Mouse (Mus musculus) cerebellum, adult 2 months (tissue): ENCODE measurements around the gene 1700092M07Rik. TPM values are rescaled to one million over a fixed set of nuclear protein-coding genes. Genes with fewer than 3 reads are reported as not detected.

Experiments
- DNase-seq, 2 experiments: peaks; one replicate each; pipeline ENCODE4 v3.0.0; 2021
- H3K27ac ChIP-seq: fragments of 200-500 bp; 2 replicates; pipeline ENCODE4 v1.5.1; 2012; ENCODE audit warnings: low read length, control low read depth, inconsistent platforms; ENCODE audit not compliant: insufficient read depth
- H3K27me3 ChIP-seq: fragments of 200-500 bp; 2 replicates; pipeline ENCODE4 v1.6.1; 2012; ENCODE audit warnings: inconsistent platforms, mild to moderate bottlenecking, low read length, moderate library complexity; ENCODE audit not compliant: control insufficient read depth, insufficient read depth
- H3K4me1 ChIP-seq: fragments of 200-500 bp; 2 replicates; pipeline ENCODE4 v1.6.1; 2011; ENCODE audit warnings: low read length; ENCODE audit not compliant: control insufficient read depth, insufficient read depth
- H3K4me3 ChIP-seq: fragments of 200-500 bp; replicated peaks from 2 replicates; pipeline ENCODE3; 2011; ENCODE audit warnings: mild to moderate bottlenecking, low read depth, low read length, control low read depth; ENCODE audit not compliant: insufficient read depth
- CTCF ChIP-seq: fragments of 200-500 bp; IDR thresholded peaks from 2 replicates; pipeline ENCODE4 v1.5.1; 2011; ENCODE audit warnings: low read depth, mild to moderate bottlenecking, control low read depth, low read length, moderate library complexity, borderline replicate concordance; ENCODE audit not compliant: insufficient read depth
- POLR2A ChIP-seq: fragments of 200-500 bp; IDR thresholded peaks from 2 replicates; pipeline ENCODE4 v1.6.1; 2011; ENCODE audit warnings: low read length, control low read depth, borderline replicate concordance; ENCODE audit not compliant: insufficient read depth
- WGBS: fragments of 180-500 bp; shearing (Covaris S2); methylation state at CpG from one replicate; pipeline ENCODE4 v1.1.7; 2018; 5-methylcytosine and 5-hydroxymethylcytosine counted together
- polyA plus RNA-seq: library from polyadenylated mRNA; depleted of rRNA; stranded (reverse); fragments of >200 nt; gene quantifications from 2 replicates; pipeline ENCODE4 v1.2.3, GENCODE M21; 2012

1700092M07Rik gene
- polyA plus RNA-seq, 1 experiment: 0.33 TPM

DNA sequence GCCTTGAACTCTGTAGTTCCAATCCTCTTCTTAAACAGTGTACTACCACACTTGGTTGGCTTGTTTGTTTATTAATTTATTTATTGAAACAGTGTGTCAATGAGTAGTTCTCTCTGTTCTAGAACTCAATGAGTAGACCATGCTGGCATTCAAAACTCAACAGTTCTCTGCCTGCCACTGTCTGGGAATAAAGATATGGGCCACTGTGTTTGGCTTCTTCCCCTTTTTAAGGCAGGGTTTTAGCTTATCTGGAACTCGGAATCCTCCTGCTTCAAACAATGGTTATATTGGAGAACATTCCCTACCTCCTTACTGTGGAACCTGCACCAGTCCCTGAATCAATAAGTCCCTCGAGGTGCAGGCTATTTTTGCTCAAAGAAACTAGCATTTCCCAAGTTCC lies 18.4 kb downstream of the 1700092M07Rik start:
- Histone ChIP-seq H3K27me3 (no peaks in the 10 kb centered on the region), H3K4me1 (no peaks in the 10 kb centered on the region), H3K4me3 (no peak overlapping the region), H3K27ac (no peak overlapping the region)
- TF ChIP-seq CTCF: no peak
- WGBS: 89% methylated on average over 2 of the region's 2 CpGs
- no peak for DNase-seq

DNA sequence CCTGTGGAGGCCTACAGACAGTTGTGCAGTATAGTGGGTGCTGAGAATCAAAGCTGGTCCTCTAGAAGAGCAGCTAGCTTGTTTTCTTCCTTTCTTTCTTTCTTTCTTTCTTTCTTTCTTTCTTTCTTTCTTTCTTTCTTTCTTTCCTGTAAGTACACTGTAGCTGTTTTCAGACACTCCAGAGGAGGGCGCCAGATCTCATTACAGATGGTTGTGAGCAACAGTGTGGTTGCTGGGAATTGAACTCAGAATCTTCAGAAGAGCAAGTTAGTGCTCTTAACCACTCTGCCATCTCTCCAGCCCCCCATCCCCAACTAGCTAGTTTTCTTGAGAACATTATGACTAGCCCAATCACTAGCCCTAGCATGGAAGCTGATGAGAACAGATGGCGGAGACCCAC lies 20.2 kb downstream of the 1700092M07Rik start:
- Histone ChIP-seq H3K27ac (no peak overlapping the region), H3K27me3 (no peaks in the 10 kb centered on the region), H3K4me1 (no peaks in the 10 kb centered on the region), H3K4me3 (no peak overlapping the region)
- DNase-seq: no peak
- WGBS: 91% methylated on average over 2 of the region's 2 CpGs
- no peak for TF ChIP-seq CTCF
- no peak for TF ChIP-seq POLR2A

DNA sequence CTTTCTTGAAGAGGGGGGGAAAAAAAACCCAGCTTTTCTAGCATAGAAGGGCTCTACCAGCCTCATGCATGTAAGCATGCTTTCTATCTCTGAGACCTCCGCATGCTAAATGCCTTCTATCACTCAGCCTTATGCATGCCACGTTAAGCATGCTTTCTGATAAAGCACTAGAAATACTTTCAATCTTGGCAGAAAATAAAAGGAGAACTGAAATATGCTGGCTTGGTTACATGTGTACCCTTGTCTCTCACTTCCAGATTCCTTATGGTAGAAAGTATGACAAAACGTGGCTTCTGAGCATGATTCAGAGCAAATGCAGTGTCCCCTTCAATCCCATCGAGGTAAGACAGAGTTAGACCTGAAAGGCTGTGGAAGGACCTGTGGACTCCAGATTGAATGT lies 22.8 kb downstream of the 1700092M07Rik start:
- TF ChIP-seq POLR2A (no peak), CTCF (no peak)
- whole genome bisulfite sequencing: 91% methylated on average over 4 of the region's 4 CpGs
- no peaks in the 10 kb centered on the region for H3K27me3 ChIP-seq

DNA sequence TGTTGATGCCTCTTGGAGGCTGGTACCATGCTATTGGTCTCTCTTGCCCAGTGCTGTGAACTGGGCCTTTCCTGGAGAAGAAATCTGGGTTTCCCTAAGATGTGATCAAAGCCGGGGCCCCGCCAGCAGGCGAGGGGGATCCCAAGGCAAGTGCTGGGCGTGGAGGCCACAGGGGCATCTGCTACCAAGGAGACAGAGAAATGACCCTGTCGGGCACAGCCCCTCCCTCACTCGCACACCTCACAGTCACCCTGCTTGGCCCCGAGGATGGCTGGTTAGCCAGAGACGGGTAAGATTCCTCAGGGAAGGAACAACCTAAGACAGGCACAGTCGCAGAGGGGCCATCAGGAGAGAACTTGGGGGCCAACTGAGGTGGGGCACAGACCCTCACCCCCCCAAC lies 25.0 kb downstream of the 1700092M07Rik start:
- no peaks in the 10 kb centered on the region for H3K4me1 ChIP-seq
- H3K4me3 ChIP-seq: no peak overlapping the region
- 96% methylated on average over 9 of the region's 9 CpGs for WGBS
- DNase-seq: no peak
- TF ChIP-seq CTCF (no peak), POLR2A (no peak)
- no peak overlapping the region for H3K27ac ChIP-seq
- no peaks in the 10 kb centered on the region for H3K27me3 ChIP-seq

More for the DNA sequence above, 22.8 kb downstream of the 1700092M07Rik start:
- no peaks in the 10 kb centered on the region for H3K4me1 ChIP-seq
- no peak for DNase-seq
- no peak overlapping the region for H3K4me3 ChIP-seq
- H3K27ac ChIP-seq: no peak overlapping the region

DNA sequence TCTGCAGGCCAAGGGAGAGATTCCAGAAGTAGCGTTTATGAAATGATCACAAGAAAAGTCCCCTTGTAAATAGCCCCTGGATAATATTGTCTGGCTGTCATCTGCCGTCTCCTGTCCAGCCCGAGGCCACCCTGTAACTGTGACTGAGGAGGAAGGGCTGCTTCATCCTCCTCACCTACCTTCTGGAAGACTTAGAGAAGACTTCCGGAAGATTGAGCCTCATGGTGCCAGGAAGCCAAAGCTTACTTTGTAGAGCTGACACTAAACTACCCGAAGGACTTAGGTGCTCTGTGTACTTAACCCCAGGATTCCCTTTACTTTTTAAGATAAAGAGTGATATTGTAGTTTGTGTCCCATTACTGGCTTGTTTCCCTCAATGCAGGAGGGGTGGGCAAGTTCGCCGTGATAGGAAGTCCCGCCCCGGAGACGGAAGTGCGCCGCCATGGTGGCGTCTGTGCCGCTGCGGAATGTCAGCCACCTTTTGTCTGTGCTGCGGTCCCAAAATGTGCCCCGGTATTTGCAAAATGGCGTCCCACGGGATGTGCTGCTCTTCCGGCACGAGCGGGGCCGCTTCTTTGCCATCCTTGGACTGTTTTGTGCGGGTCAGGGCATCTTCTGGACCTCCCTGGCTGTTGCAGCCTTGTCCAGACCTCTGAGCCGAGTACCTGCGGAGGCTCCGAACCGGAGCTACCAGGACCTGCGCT lies 30.2 kb downstream of the 1700092M07Rik start, which contains the start of gene Tmem223:
Gene Tmem223 (plus strand): TSS at position 430 of the 704 bp plus-strand sequence.
- DNase-seq: peak; percentile 81 to 83
- 14% methylated on average over 29 of the region's 29 CpGs for WGBS
- TF ChIP-seq POLR2A (peak; percentile 93), CTCF (no peak)

DNA sequence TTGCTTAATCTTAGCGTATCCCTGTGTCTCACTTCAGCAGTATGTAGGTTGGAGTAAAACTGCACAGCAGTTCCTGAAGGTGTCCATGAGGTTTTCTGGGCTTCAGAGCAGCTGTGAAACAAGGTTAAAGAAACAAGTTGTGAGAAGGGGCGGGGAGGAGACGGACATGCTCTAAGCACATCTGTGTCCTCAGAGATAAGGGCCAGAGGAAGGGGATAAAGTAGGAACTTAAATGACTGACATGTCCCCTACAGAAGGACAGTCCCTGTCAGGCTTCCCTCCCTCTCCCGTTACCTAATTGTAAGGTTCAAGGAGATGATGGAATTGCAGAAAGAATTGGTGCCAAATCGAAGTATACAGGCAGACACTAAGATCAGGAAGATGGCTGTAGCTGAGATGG lies 32.5 kb downstream of the 1700092M07Rik start:
- no peak overlapping the region for H3K27ac ChIP-seq
- 73% methylated on average over 5 of the region's 5 CpGs for WGBS
- peaks cover 4% of the 10 kb centered on the region for H3K4me1 ChIP-seq
- H3K27me3 ChIP-seq: no peaks in the 10 kb centered on the region
- no peak overlapping the region for H3K4me3 ChIP-seq
- TF ChIP-seq CTCF (no peak), POLR2A (no peak)
- DNase-seq: no peak

More for the DNA sequence above, 30.2 kb downstream of the 1700092M07Rik start, which contains the start of gene Tmem223:
- Histone ChIP-seq H3K4me3 (peak within 1 kb of the TSS; percentile 97), H3K4me1 (peaks cover 4% of the 10 kb centered on the region), H3K27me3 (no peaks in the 10 kb centered on the region), H3K27ac (peak within 1 kb of the TSS; percentile 89)

DNA sequence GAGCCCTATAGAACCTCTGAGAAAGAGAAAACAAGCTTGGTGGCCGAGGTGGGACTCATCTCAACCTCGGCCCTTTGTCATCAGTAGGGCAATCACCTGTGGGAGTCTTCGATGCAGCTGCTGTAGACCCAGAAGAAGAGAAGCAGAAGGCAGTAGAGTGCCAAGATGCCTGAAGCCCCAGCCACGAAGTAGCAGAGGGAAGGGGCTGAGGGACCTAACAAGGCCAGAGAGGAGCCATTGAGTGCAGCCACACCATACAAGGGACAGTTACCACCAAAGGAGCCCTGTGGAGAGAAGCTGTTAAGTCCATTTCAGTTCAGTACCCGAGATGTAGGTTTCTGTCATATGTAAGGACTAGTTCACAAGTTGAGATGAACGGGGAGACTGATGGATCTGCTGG lies 32.9 kb downstream of the 1700092M07Rik start:
- DNase-seq: no peak
- Histone ChIP-seq H3K27ac (no peak overlapping the region), H3K27me3 (no peaks in the 10 kb centered on the region), H3K4me3 (peak overlapping the region; percentile 22), H3K4me1 (peaks cover 4% of the 10 kb centered on the region)
- no peak for TF ChIP-seq POLR2A
- TF ChIP-seq CTCF: no peak
- WGBS: 44% methylated on average over 6 of the region's 6 CpGs
